Mouse (Mus musculus): ENCODE results near the gene Lrrc75a. TPM values are rescaled to one million over a fixed set of nuclear protein-coding genes. Genes with fewer than 3 reads are reported as not detected.

Lrrc75a gene
- total and polyA plus RNA-seq, 3 experiments = 7.0 to 8.9 TPM; not detected in 1

DNA sequence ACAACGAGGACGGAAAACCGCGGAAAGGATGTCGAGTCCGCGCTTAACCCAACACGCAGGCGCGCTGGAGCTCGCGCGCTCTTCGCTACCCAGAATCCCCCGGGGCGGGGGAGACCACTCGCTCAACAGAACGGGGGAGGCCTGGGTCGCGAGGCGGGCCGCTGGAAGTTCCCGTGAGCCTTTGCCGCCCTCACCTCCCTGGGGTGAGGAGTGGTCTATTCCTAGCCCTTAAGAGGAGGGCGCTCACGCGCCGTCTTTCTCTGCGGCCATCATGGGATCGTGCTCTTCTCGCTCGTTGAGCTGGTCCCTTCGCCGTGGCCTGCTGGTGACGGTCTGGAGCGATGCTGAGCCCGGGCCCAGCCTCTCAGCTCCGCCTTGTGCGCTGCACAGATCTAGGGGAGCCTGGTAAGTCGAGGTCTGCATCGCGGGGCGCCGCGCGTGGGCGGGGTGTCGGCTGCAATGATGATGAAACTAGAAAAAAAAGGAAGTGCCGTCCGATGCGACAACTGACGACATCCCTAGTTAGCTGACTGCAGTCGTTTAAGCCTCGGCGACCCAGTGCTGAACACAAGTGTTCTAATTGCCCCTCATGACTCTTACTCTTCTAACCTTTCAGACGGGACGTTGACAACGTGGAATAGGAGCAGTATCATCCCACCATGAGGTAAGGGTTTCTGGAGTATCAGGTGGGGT lies 45.6 kb downstream of the Lrrc75a start:
- peaks cover 0 to 13% of the 10 kb centered on the region in 2 experiments; a peak in 2 of 4 replicates for H3K4me1 ChIP-seq (ENCODE audit: control insufficient read depth in 1 of 2, insufficient read depth in 2 of 2, low read length in 2 of 2)
- TF ChIP-seq ZNF384 (IDR thresholded peaks at IDR 0.05; ENCODE audit: low read depth, low read length) = no peak
- TF ChIP-seq TBP (IDR thresholded peaks at IDR 0.05; ENCODE audit: low read depth, low read length) = peak; percentile 99
- TF ChIP-seq UBTF (IDR thresholded peaks at IDR 0.05; ENCODE audit: borderline replicate concordance, insufficient read depth, low read depth, low read length) = 0 out of 2 replicates have a peak, but pooled peaks have one; percentile 81
- TF ChIP-seq POLR2AphosphoS5 (IDR thresholded peaks at IDR 0.05; ENCODE audit: borderline replicate concordance, low read depth, low read length) = peak; percentile 97
- no peak for TF ChIP-seq ZMIZ1 (IDR thresholded peaks at IDR 0.05; ENCODE audit: low read depth, low read length)
- TF ChIP-seq POLR2A (IDR thresholded peaks at IDR 0.05; ENCODE audit: control insufficient read depth in 1 of 2, insufficient read depth in 1 of 2, low read depth in 1 of 2, low read length in 2 of 2, poor library complexity in 1 of 2) = peak; percentile 97 to 100
- peak; percentile 100 for DNase-seq (ENCODE audit: low read depth, low spot score)
- H3K36me3 ChIP-seq (ENCODE audit: control insufficient read depth in 1 of 2, insufficient read depth in 2 of 2, low read length in 2 of 2) = peaks cover 12 to 26% of the 10 kb centered on the region in 2 experiments
- H3K27ac ChIP-seq (ENCODE audit: control insufficient read depth, low read depth, low read length) = peak overlapping the region; percentile 99
- H3K27me3 ChIP-seq (ENCODE audit: control insufficient read depth in 1 of 2, insufficient read depth in 2 of 2, low read length in 2 of 2) = no peaks in the 10 kb centered on the region
- H3K4me3 ChIP-seq (ENCODE audit: control insufficient read depth in 1 of 2, insufficient read depth in 1 of 2, low read depth in 2 of 2, low read length in 2 of 2) = peak overlapping the region; percentile 55 to 97
- peaks cover 25% of the 10 kb centered on the region for H3K79me2 ChIP-seq (ENCODE audit: control insufficient read depth, insufficient read depth, low read length, poor library complexity)
- H3K9me3 ChIP-seq (replicated peaks; ENCODE audit: insufficient read depth, low read length) = no peaks in the 10 kb centered on the region
- peak overlapping the region; percentile 97 for H3K9ac ChIP-seq (ENCODE audit: control insufficient read depth, low read depth, low read length, poor library complexity, severe bottlenecking)

DNA sequence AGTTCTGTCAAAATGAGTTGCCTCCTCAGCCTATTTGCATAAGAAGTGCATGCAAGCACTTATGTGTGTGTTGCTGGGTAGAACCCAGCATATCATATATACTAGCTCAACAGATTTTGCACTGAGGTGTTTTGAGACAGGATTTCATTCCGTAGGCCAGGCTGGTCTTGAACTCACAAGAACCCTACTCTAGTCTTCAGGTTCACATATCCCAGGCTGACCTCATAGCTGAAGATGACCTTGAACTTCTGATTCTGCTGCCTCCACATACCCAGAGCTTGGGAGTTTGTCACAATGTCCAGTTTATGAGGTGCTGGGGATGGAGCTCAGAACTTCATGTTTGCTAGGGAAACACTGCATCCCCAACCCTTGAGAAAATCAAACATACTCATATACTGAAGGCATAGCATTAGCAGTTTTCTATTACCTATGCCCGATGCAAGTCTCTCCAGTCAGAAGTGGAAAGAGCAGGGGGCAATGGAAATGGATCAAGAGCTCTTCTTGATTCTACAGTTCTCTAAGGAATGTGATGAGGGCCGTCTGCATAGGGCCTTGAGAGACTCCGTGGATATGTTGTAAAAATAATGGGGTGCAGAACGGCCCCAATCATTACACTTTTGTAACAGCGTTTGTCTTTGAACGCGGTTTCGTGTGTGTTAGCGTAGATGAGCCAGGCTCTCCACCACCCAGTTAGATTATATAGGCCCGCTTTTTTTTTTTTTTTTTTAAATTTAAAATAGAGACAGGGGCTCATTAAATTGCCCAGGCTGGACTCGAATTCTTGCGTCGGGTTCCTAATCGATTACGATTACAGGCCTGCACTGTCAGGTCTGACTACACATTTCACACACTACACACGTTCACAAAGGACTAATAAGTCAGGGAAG lies 46.3 kb downstream of the Lrrc75a start:
- Histone ChIP-seq H3K79me2 (ENCODE audit: control insufficient read depth, insufficient read depth, low read length, poor library complexity) (peaks cover 25% of the 10 kb centered on the region), H3K27me3 (ENCODE audit: control insufficient read depth in 1 of 2, insufficient read depth in 2 of 2, low read length in 2 of 2) (no peaks in the 10 kb centered on the region), H3K9me3 (replicated peaks; ENCODE audit: insufficient read depth, low read length) (no peaks in the 10 kb centered on the region), H3K27ac (ENCODE audit: control insufficient read depth, low read depth, low read length) (peak overlapping the region; percentile 92), H3K4me1 (ENCODE audit: control insufficient read depth in 1 of 2, insufficient read depth in 2 of 2, low read length in 2 of 2) (peaks cover 0 to 13% of the 10 kb centered on the region in 2 experiments; a peak in 2 of 4 replicates), H3K4me3 (ENCODE audit: control insufficient read depth in 1 of 2, insufficient read depth in 1 of 2, low read depth in 2 of 2, low read length in 2 of 2) (peak overlapping the region; percentile 25 to 44), H3K36me3 (ENCODE audit: control insufficient read depth in 1 of 2, insufficient read depth in 2 of 2, low read length in 2 of 2) (peaks cover 12 to 26% of the 10 kb centered on the region in 2 experiments), H3K9ac (ENCODE audit: control insufficient read depth, low read depth, low read length, poor library complexity, severe bottlenecking) (peak overlapping the region; percentile 89)
- TF ChIP-seq TBP (IDR thresholded peaks at IDR 0.05; ENCODE audit: low read depth, low read length) (0 out of 2 replicates have a peak, but pooled peaks have one; percentile 11), POLR2A (IDR thresholded peaks at IDR 0.05; ENCODE audit: control insufficient read depth in 1 of 2, insufficient read depth in 1 of 2, low read depth in 1 of 2, low read length in 2 of 2, poor library complexity in 1 of 2) (peak; percentile 34 to 90; a peak in 2 of 4 replicates), ETS1 (IDR thresholded peaks at IDR 0.05; ENCODE audit: low read depth, low read length) (no peak), HCFC1 (IDR thresholded peaks at IDR 0.05; ENCODE audit: low read depth, low read length) (no peak), UBTF (IDR thresholded peaks at IDR 0.05; ENCODE audit: borderline replicate concordance, insufficient read depth, low read depth, low read length) (0 out of 2 replicates have a peak, but pooled peaks have one; percentile 76)
- no peak for DNase-seq (ENCODE audit: low read depth, low spot score)

DNA sequence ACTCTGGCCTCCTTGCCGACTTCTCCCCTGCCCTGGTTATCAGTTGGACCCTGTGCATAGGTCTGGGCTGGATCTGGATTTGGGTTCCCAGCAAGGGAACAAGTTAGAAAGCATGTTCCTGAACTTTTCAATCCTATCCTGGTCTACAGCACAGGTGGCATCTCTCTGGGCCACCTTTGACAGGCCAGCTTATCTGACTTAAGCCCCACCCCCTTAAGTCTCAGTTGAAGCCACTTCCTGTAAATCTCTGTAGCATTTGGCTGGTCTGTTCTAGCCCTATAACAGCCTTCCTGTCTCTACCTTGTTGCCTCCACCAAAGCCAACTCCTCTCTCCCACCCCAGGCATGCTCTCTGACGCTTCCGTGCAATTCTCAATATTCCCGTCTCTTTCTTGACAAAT lies 49.8 kb downstream of the Lrrc75a start:
- H3K36me3 ChIP-seq (ENCODE audit: control insufficient read depth in 1 of 2, insufficient read depth in 2 of 2, low read length in 2 of 2) = peaks cover 2 to 10% of the 10 kb centered on the region in 2 experiments; a peak in 3 of 4 replicates
- H3K79me2 ChIP-seq (ENCODE audit: control insufficient read depth, insufficient read depth, low read length, poor library complexity) = peaks cover 12% of the 10 kb centered on the region
- H3K9me3 ChIP-seq (replicated peaks; ENCODE audit: insufficient read depth, low read length) = no peaks in the 10 kb centered on the region
- TF ChIP-seq HCFC1 (IDR thresholded peaks at IDR 0.05; ENCODE audit: low read depth, low read length) = no peak
- no peak for TF ChIP-seq BHLHE40 (IDR thresholded peaks at IDR 0.05; ENCODE audit: borderline replicate concordance, low read depth, low read length)
- TF ChIP-seq ELF1 (IDR thresholded peaks at IDR 0.05; ENCODE audit: low read depth, low read length) = 0 out of 2 replicates have a peak, but pooled peaks have one; percentile 28
- TF ChIP-seq E2F4 (IDR thresholded peaks at IDR 0.05; ENCODE audit: borderline replicate concordance, low read depth, low read length) = no peak
- no peak for TF ChIP-seq MYB (IDR thresholded peaks at IDR 0.05; ENCODE audit: low read depth, low read length)
- TF ChIP-seq RCOR1 (IDR thresholded peaks at IDR 0.05; ENCODE audit: low read depth, low read length) = peak; percentile 90
- peaks cover 0 to 9% of the 10 kb centered on the region in 2 experiments; a peak in 2 of 4 replicates for H3K4me1 ChIP-seq (ENCODE audit: control insufficient read depth in 1 of 2, insufficient read depth in 2 of 2, low read length in 2 of 2)
- H3K27me3 ChIP-seq (ENCODE audit: control insufficient read depth in 1 of 2, insufficient read depth in 2 of 2, low read length in 2 of 2) = no peaks in the 10 kb centered on the region
- no peak overlapping the region for H3K27ac ChIP-seq (ENCODE audit: control insufficient read depth, low read depth, low read length)
- no peak overlapping the region for H3K9ac ChIP-seq (ENCODE audit: control insufficient read depth, low read depth, low read length, poor library complexity, severe bottlenecking)
- DNase-seq (ENCODE audit: low read depth, low spot score) = peak; percentile 50
- no peak overlapping the region for H3K4me3 ChIP-seq (ENCODE audit: control insufficient read depth in 1 of 2, insufficient read depth in 1 of 2, low read depth in 2 of 2, low read length in 2 of 2)
